Mouse (Mus musculus) megakaryocyte, embryonic 14.5 days (primary cell): Measurements from ENCODE around the gene Ecel1.

Source experiments
- FLI1 ChIP-seq: IDR thresholded peaks from 2 replicates; pipeline ENCODE4 v1.6.1; 2012; ENCODE audit warnings: low read length, inconsistent platforms, mixed read lengths
- GATA1 ChIP-seq: IDR thresholded peaks from 3 replicates; pipeline ENCODE4 v1.6.1; 2012; ENCODE audit warnings: mixed read lengths, low read length, inconsistent platforms, borderline replicate concordance

DNA sequence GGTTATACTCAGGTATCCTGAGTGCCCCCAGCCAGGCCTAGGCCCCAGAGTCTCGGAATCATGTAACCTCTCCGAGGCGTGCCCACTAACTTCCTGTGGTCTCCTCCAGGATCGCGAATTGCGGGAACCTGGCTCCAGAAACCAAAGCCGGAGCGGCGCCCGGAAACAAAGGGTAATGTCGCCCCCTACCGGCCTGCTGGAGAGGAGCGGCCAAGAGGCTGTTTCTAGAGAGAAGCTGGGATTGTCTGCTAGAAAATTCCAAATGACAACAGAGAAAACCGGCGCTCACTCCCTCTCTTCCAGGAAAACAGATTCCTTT lies 30.7 kb upstream of the Ecel1 start:
- TF ChIP-seq FLI1 (no peak), GATA1 (no peak)
